Mouse (Mus musculus) lung, adult 2 months (tissue): ENCODE results near the gene Abi2.
A peak's percentile ranks its signal among the peaks of the same experiment; 100 is the strongest.

Experiments used
- CTCF ChIP-seq: fragments of 200-500 bp; IDR thresholded peaks from 2 replicates; pipeline ENCODE4 v1.5.1; 2011; ENCODE audit warnings: mild to moderate bottlenecking, low read length, control low read depth; ENCODE audit not compliant: insufficient read depth
- POLR2A ChIP-seq: fragments of 200-500 bp; IDR thresholded peaks from 2 replicates; pipeline ENCODE4 v1.6.1; 2011; ENCODE audit warnings: low read depth, mild to moderate bottlenecking, control low read depth, low read length, borderline replicate concordance; ENCODE audit errors: extremely low read depth

GRCm38 (mm10) chr1:60447067-60447466, 37.6 kb downstream of the Abi2 start:
- TF ChIP-seq CTCF (peak; percentile 60), POLR2A (no peak)
